Mouse (Mus musculus) CD8-positive naive resting alpha-beta T cell, adult 2 months (primary cell): ENCODE results near the gene Sema3b.
"Not testable (repeated sequence)": the region's sequence is repeated elsewhere in the genome, so short reads cannot be mapped to it uniquely, and the experiment has no call there.

ENCODE experiments used
- DNase-seq, 2 experiments: peaks; one replicate each; pipeline ENCODE4 v3.0.0; 2022; ENCODE audit warnings: low read depth in 2 of 2, low spot score in 2 of 2

The Sema3b gene

DNA sequence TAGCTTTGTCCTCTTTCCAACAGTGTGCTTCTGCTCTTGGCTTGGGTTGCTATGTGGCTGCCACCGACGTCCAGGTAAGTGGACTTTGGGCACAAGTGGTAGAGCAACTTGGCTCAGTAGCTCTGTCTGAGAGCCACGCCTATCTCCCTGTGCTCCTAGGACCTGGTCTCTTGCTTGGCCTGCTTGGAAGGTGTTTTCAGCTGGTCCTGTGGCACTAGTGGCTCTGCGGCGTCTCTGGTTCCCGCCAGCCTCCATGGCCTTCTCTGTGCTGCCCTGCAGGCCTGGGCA, 18.3 kb downstream of the Sema3b start:
- no peak for DNase-seq

DNA sequence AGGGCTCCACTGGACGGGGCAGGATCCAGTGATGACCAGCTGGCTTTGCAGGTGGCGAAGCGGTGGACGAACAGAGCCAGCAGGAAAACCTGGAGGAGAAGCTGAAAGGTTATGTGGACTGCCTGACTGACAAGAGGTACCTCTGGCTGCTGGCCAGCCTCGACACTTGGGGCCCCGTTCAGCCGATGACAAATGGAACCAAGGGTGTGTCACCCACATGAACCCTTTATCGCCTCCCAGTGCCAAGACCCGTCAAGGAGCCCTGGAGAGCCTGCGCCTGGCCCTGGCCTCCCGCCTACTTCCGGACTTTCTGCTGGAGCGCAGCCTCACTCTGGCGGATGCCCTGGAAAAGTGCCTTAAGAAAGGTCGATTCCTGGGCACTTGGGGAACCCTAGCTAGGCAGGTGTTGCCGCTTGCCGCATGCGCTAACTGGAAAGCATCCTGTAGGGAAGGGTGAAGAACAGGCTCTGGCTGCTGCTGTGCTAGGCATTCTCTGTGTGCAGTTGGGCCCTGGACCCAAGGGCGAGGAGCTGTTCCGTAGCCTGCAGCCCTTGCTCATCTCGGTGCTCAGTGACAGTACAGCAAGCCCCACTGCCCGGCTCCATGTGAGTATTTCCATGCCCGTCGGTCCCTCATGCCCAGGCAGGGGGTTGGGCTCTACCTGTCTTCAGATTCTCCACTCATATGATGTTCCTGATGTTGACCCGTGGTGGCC, 18.8 kb downstream of the Sema3b start:
- DNase-seq: no peak

DNA sequence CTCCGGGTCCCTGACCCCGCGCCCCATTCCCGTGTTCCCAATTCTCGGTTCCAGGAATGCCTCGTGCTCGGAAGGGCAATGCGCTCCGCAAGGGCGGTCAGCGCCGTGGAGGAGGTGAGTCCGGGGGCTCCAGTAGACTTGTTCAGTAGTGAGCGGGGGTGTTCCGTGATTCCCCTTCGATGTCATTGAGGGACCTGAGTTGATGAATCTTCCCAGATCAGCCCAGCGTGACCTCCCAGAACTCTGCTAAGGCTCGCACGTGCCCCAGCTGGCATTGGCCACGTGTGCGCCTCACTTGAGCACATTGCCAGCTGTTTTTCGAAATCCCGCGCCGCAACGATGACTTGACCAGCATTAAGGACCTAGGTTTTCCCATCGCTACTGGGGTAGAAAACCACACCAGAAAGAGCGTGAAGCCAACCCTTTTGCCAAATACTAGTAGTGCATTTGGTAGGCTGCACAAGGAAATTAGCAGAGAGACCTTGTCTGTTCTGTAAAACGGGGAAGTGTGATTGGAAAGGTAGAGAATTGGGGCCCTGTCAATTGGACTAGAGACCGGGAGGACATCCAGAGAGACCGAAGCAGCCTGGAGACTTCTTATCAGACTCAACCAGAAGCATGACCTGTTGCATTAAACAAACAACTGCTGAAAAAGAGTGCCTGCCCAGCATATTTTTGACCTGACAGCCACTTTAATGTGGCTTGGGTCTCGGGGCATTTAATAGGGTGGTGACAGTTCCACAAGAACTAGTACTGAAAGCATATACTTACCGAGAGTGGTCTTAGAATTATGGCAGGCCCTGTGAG, 21.0 kb downstream of the Sema3b start:
- no peak for DNase-seq

DNA sequence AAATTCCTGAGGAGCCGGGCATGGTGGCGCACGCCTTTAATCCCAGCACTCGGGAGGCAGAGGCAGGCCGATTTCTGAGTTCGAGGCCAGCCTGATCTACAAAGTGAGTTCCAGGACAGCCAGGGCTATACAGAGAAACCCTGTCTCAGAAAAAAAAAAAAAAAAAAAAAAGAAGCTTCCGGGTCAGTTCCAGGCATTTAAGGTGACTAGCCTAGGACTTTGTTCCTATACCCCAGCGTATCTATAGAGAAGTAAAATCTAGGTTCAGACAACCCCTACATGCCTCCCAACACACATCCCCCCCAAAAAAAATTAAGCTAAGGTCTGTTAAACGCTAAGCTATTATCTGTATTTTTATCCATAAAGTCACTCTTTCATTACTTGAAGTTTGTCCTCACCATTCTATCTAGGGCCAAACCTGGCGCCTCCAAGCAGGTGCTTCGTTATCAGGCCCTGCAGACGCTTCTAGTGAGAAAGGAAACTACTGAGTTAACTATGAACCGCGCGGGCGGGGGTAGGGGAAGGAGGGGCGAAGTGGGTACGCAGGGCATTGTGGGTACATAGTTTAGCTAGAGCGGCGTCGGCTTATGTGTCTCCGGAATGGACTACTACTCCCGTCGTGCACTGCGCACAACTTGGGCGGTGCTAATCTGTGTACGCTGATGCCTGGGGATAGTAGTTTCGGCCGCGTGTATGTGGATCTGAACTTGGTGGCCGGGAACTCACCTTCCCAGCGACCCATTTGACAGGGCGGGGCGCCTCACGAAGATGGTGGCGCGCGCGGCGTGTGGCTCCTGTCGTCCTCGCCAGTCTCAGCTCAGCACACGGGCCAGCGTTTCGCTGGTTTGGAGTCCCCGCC, 21.8 kb downstream of the Sema3b start, which contains the start of gene Ifrd2:
Gene Ifrd2 (plus strand): TSS at position 669 of the 859 bp plus-strand sequence.
- DNase-seq: peak; percentile 95 to 97

DNA sequence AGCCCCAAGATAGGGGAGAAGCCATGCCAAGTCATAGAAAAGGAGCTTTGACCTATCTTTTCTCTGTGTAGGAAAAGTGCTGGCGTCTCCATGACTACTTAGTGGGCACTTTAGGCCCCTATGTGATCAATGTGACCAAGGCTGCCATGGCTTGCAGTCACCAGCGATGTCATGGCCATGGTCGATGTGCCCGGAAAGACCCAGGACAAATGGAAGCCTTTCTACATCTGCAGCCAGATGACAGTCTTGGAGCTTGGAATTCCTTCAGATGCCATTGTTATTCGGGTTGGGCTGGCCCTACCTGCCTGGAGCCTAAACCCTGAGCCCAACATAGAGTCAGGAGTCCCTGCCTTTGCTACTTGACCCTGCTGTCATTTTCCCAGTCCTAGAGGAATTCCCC, 22.5 kb downstream of the Sema3b start:
- no peak for DNase-seq

DNA sequence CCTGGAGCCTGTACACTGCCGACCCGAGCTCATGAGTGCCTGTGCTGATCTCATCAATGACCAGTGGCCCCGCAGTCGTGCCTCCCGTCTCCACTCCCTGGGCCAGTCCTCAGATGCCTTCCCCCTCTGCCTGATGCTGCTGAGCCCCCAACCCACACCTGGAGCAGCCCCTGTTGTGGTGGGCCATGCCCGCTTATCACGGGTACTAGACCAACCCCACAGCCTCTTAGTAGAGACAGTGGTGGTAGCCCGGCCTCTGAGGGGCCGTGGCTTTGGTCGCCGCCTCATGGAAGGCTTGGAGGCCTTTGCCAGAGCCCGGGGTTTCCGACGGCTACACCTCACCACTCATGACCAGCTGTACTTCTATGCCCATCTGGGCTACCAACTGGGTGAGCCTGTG, 25.9 kb downstream of the Sema3b start:
- DNase-seq: no peak

DNA sequence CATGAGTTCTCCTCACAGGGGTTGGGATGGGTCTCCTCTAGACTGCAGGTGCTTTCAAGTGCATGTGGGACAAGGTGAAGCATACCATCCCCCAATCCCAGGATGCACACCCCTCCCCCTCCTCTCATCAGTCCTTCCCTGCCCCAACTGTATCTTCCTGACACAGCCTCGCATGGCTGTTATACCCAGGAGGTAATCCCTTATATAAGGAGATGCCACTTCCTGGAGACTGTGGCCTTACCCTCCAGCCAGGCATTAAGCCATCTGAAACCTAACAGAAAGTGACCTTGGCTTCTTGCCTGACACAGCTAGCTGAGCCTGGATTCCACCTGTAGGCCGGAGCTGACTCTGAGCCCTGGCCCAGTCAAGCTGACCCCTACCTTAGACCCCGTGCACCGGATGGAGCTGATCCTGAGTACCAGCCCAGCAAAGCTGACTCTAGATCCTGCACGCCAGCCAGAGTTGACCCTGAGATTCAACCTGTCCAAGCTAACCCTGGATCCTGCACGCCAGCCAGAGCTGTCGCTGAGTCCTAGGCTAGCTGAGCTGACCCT, 26.4 kb downstream of the Sema3b start:
- no peak for DNase-seq

DNA sequence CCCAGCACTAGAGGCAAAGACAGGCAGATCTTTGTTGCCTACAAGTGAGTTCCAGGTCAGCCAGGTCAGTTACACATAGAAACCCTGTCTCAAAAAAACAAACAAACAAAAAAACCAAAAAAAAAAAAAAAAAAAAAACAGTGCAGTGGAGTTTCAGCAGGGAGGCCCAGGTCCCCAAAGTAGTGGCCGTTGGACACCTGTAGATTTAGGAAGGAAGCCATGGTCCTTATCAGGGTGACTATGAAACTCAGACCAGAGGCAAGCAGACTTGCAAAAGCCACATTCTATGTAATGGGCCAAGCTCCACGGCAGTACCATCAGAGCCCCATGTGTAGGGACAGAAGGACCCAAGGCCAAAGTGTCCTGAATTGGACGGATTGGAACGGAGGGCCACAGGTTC, 27.4 kb downstream of the Sema3b start:
- no peak for DNase-seq

DNA sequence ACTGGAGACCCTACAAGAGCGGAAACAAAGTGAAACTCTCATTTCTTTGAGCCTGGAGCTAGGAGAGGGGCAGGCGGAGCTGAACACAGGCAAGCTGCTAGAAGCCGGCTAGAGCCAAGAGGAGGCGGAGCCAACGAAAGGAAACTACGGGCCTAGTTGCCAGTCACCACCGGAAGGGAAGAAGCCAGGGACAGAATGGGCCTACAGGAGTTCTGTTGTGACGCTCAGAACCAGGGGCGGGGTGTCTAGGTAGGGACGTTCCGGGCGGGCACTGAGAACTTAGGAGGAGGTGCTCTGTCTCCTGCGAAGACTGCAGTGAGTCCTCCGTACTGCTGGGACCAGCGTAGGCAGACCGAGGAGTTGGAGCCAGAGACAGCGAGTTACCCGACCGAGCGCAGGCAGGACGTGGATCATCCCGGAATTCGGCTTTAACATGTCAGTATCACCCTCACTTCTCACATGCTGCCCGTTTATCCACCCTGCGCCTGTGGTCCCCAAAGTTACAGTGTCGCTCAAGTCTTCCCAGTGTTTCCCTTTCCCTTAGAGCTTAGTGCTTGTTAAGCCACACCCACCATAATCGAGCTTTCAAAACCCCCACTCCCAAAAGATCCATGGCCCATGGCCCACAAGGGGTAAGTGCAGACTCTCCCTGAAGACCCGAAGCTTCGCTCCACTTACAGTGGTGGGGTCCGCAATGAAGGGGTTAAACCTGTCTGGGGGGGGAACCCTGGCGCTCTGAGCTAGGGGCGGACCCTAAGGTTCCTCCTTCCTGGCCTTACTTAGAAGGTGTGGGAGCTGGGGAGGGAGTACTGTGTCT, 28.3 kb downstream of the Sema3b start, which contains the start of gene Hyal3:
Gene Hyal3 (plus strand): TSS at position 318 of the 817 bp plus-strand sequence.
- peak; percentile 80 to 82 for DNase-seq

DNA sequence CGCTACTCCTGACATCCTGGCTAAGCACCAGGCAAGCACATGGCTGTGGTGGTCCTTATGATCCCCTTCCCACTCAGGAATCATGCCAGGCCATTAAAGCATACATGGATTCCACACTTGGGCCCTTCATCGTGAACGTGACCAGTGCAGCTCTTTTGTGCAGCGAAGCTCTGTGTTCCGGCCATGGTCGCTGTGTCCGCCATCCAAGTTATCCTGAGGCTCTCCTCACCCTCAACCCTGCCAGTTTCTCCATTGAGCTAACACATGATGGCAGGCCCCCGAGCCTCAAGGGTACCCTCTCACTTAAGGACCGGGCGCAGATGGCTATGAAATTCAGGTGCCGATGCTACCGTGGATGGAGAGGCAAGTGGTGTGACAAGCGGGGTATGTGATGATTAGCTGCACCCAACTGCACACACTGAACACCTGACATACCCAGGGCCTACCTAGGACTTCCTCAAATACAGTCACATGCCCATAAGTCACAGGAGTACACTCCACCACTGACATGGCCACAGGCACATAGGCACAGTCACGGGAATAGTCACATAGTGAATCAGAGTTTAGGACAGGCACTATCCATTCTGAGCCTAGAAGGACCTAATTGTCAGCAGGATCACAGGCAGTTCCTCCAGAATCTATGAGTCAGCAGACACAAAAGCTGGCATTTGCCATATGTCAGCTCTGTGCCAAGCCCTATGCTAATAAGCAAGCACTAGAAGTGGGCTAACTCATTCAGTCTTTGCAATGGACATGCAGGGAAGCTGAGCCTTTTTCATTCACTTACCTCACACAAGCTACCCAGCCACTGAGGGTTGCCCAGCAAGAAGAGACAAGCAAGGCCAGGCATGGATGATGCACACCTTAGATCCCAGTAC, 29.8 kb downstream of the Sema3b start:
- DNase-seq: no peak

DNA sequence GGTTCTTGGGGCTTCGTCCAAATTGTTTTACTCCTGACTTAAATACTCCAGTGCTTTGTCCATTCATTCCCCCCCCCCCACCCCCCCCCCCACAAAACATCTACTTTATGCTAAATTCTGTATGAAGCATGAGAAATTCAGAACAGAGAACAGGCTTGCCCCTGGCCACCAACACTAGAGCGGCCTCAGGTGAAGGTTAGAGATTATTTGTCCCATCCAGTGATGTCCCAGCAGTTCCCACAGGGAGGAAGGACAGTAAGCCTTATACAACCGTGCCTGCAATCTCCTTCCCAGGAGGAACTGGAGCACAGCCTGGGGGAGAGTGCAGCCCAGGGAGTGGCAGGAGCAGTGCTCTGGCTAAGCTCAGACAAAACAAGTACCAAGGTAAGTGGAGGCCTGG, 30.4 kb downstream of the Sema3b start, which contains the start of gene Naa80:
Gene Naa80 (plus strand): TSS at position 301 of the 400 bp plus-strand sequence.
- DNase-seq: no peak

DNA sequence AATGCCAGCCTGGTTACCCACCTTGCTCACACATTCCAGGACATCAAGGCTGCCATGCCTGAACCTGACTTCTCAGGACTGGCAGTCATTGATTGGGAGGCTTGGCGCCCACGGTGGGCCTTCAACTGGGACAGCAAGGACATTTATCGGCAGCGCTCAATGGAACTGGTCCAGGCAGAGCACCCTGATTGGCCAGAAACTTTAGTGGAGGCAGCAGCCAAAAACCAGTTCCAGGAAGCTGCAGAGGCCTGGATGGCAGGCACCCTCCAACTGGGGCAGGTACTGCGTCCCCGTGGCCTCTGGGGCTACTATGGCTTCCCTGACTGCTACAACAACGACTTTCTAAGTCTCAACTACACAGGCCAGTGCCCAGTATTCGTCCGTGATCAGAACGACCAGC, 31.2 kb downstream of the Sema3b start:
- DNase-seq: no peak

DNA sequence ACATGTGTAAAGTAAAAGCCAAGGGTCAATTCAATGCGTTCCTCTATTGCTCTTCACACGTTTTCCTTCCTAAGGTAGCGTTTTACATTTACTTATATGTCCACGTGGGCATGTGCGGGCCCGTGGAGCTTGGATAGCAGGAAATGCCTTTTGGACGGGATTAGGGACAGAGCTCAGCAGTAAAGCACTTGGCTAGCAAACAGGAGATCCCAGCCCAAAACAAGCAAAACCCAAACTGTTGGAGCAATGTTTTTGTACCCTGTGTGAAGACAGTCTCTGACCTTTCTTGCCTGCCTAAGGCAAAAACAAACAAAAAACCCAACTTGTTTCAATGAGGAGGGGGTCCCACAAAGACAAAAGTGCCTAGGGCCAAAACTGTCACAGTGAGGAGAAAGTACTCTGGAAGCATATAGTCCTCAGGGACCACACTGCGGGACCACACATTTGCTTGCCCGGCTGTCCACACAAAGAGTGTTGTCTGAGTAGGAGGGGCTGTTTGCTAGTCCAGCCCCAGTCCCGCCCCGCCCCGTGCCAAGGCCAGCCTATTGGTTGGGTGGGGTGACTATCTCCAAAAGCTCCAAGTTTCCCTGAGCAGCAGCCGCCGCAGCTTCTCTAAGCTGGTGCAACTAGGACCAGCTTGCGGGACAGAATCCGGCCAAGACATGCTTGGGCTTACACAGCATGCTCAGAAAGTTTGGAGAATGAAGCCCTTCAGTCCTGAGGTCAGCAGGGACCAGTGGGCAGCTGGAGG, 32.5 kb downstream of the Sema3b start, which contains the start of gene Hyal1:
Gene Hyal1 (plus strand): TSS at position 571 of the 751 bp plus-strand sequence.
- DNase-seq: no peak

DNA sequence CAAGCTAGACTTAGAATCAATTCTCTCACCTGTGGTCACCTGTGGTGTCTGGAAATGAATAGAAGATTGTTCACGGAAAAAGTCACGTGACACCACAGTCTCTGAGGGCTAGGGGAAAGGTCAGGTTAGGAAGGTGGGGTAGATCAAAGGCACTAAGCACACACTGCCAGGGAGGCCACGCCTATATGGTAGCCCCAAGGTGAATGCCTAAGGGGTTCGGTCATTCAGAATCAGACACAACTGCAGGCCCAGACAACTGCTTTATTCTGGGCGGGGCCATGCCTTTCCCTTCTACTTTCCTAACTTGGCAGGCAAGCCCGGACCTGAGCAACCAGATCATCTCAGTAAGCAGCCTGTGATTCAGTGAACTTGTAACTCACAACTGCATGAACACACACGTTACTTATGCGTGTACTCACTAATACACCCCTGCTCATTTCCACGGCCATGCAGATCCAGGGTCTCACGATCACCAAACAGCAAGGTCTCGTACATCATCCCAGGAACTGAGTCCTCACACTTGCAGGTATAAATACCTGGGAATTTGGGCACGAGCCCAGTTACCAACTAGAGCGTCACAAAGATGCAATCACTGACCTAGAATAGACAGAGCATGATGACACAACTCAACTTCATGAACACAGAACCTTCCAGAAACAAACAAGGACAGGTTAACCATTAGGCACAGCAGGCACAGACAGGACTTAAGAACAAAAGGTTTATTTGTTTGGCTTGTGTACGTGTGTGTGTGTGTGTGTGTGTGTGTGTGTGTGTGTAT, 33.3 kb downstream of the Sema3b start:
- no peak for DNase-seq

DNA sequence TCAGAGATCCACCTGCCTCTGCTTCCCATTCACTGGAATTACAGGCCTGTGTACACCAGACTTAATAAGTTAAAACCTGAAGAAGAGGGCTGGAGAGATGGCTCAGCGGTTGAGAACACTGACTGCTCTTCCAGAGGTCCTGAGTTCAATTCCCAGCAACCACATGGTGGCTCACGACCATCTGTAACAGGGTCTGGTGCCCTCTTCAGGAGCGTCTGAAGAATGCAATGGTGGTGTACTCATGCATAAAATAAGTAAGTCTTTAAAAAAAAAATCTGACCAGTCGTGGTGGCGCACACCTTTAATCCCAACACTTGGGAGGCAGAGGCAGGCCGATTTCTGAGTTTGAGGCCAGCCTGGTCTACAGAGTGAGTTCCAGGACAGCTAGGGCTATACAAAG, 35.3 kb downstream of the Sema3b start:
- not testable (repeated sequence) for DNase-seq

DNA sequence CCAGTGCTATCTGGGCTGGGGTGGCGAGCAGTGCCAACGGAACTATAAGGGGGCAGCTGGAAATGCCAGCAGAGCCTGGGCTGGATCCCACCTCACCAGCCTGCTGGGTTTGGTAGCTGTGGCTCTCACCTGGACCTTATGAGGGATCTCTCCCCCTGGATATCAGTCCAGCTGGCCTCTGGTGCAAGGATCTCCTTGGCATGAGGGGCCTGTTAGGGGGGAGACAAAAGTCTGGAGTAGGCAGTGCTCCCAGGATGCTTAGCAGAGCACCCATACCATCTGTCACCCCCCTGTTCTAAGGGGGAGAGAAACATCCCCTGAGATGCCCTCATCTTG, 36.7 kb downstream of the Sema3b start:
- DNase-seq: no peak

DNA sequence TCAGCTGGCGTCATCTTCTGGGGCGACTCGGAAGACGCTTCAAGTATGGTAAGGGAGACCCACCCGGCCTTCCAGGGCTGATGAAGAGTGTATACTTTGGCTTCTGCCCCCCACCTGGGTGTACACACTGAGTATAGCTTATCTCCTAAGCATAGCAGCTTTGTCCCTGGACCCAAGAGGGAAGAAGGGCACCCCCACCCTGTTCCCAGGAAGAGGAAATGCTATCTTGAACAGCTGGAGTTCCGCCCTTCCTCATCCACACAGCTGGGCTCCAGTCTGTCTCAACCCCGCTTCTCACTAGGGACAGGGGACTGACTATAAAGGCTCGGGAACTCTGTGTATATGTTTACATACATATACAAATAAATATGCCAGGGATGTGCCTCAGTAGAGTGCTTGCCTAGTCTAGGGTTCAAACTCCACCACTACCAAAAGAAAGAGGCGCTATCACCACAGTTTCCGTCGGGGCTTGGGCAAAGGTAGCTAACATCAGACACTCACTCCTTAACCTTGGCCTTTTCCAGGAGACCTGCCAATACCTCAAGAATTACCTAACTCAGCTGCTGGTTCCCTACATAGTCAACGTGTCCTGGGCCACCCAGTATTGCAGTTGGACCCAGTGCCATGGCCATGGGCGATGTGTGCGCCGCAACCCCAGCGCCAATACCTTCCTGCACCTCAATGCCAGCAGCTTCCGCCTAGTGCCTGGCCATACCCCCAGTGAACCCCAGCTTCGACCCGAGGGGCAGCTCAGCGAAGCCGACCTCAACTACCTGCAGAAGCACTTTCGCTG, 37.3 kb downstream of the Sema3b start:
- DNase-seq: no peak
